Mouse (Mus musculus): Measurements from ENCODE around the gene H6pd.

GRCm38 (mm10) chr4:149953621-149954481, 55.0 kb downstream of the H6pd start:
- no peak for TF ChIP-seq CTCF (IDR thresholded peaks at IDR 0.05; ENCODE audit: control insufficient read depth, insufficient read depth, insufficient read length)
- no peak for TF ChIP-seq CEBPB (IDR thresholded peaks at IDR 0.05; ENCODE audit: low read depth)
- TF ChIP-seq MAX (IDR thresholded peaks at IDR 0.05), result no peak
